Mouse (Mus musculus): ENCODE measurements around the gene Tecta.

Gene Tecta

DNA sequence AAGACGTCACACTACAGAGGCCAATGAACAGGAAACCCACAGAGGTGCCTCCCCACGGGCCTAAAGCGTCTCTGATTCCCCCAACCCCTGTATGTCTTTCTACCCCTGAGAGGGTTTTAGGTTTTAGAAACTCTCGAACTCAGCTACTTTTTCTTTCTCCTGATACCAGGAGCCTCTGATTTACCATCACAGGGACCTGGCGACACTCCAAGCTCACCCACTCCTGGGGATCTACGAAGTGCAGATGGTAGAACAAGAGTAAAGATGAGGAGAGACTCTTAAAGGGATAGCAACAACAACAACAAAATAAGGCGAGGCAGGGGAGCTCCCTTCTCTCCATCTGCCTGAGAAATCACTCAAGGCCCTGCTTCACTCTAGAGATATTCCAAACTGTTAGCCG, 12.7 kb downstream of the Tecta start:
- in situ Hi-C loops (cut with MseI, MboI): no loop called here

GRCm38 (mm10) chr9:42385656-42386055, 14.1 kb downstream of the Tecta start:
- in situ Hi-C loops (cut with MseI, MboI): no loop called here

GRCm38 (mm10) chr9:42382628-42383347, 16.9 kb downstream of the Tecta start:
- in situ Hi-C loops (cut with MseI, MboI): no loop called here

DNA sequence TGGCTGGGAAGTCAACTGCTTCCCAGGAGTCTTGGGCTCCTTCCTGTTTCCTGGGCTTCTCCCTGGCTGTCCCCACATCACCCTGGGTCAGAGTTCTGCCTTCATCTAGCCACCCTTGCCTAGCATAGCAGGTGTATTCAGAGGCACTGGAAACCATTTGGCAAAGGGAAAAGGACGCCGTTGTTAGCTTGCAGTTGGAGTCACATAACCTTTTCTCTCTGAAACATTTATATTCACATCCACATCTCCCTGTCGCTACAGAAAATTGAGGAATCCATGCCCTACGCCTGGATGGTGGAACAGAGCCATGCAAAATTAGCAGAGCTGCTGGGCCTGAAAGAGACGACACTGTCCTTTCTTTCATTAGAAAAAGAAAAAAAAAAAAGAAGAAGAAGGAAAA, 17.7 kb downstream of the Tecta start:
- in situ Hi-C loops (cut with MseI, MboI): no loop called here

- in situ Hi-C loops (cut with MseI, MboI): no loop called here
These were observed 21.7 kb downstream of the Tecta start for GRCm38 (mm10) chr9:42378071-42378470.

DNA sequence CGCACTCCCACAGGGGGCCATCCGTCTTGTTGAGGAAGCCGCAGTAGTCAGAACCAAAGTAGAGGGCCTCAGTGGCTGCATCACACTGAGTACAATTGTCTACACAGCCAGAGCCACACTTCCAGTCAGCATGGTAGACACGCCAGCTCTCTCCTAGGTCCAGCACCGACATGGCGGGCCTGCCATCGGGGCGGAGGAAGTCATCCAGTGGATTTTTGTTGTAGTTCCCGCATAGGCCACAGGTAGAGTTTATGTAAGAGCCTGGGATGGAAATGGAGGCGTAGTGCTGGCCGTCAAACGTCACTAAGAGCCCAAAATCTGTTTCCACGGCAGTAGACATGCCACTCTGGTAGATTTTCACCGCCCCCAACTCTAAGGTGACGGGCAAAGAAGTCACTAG, 22.1 kb downstream of the Tecta start:
- in situ Hi-C loops (cut with MseI, MboI): no loop called here

DNA sequence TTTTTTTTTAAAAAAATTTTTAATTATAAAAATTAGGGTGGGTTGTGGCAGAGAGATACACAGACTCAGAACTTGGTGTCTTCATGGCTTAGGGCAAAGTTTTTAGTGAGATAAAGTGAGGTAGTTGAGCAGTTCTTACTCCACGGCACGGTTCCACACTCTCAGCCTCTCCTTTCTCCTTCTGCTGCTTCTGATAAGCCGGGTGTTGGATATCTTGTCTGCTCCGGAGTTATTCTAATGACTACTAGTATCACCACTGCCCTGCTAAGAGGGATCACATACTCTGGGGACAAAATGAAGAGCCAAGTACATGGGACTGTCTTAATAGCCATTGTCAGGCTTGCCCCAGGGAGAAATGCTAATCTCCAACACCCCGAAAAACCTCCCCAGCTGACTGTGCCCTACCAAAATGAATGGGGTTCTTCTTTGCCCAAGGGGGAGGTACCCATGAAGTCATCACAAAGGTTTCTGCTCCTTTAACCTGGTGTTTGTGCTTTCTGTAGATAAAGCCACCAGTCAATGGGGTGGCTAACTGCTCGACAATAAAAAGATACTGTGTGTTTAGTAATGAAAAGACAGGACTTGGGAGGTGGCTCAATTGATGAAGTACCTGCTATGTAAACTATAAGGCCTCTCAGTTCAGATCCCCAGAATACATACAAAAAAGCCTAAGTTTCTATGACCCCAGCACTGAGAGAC, 27.9 kb downstream of the Tecta start:
- in situ Hi-C loops (cut with MseI, MboI): no loop called here

- in situ Hi-C loops (cut with MseI, MboI): no loop called here
These were observed 42.1 kb downstream of the Tecta start for GRCm38 (mm10) chr9:42357585-42357984.

DNA sequence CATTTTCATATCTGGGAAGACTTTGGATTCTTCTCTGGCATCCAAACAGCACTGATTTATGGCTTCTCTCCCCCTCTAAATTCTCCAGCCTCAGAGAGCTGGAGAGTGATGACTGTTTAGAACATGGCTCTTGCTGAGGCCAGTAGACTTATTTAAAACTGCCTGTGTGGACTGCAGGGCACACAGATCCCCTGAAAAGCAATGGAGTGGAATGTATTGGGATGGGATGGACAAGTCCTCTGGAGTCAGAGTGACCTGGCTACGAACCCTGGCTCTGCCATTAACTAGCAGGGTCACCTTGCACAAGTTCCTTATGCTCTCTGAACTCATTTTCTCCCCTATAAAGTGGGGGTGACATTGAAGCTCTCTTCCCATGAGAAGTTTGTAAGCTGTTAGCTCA, 44.9 kb downstream of the Tecta start:
- in situ Hi-C loops (cut with MseI, MboI): no loop called here

DNA sequence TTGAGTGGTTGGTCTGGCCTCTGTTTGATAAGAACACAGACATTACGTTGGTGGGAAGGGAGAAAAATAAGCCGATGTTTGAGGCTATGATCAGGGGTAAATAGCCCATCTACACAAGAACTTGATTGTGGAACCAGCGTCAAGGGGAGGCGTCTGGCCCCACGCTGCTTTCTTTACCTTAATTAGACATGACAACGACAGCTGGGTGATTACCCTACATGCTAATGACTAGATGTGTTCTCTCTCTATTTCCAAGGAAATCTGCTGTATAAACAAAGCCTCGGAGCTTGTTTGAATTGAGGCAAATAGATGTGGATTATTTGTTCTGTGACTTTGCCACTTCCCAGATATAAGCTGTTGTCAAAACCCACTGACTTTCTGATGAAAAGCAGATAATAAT, 49.9 kb downstream of the Tecta start:
- in situ Hi-C loops (cut with MseI, MboI): loop anchor here (25.0 kb wide), 1 partner anchor 588 kb away; the partner anchor contains the start of gene Grik4 (in 2 of the 2)

GRCm38 (mm10) chr9:42346297-42346696, 53.4 kb downstream of the Tecta start:
- in situ Hi-C loops (cut with MseI, MboI): loop anchor here (25.0 kb wide), 1 partner anchor 591 kb away; the partner anchor contains the start of gene Grik4 (in 2 of the 2)

- in situ Hi-C loops (cut with MseI, MboI): loop anchor here (25.0 kb wide), 1 partner anchor 598 kb away; the partner anchor contains the start of gene Grik4 (in 2 of the 2)
These were observed 60.6 kb downstream of the Tecta start for GRCm38 (mm10) chr9:42339151-42339550.

DNA sequence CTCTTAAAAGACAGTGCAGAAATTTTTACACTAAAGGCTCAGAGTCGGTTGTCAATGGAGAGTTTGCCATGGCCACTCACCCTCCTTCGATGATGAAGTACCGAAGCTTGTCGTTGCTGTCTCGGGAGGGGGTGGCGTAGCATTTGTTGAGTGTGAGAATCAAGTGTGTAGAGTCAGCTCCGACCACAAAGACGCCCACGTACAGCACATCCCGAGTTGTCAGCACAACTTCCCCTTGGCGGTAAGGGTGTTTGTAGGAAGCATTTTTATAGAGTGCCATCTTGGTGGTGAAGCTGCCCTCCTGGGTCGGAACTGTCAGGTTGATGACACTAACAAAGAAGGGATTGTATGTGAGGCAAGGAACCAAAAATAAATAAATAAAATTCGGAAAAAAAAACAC, 62.7 kb downstream of the Tecta start:
- in situ Hi-C loops (cut with MseI, MboI): loop anchor here (25.0 kb wide), 1 partner anchor 600 kb away; the partner anchor contains the start of gene Grik4 (in 2 of the 2)

GRCm38 (mm10) chr9:42336575-42336974, 63.2 kb downstream of the Tecta start:
- in situ Hi-C loops (cut with MseI, MboI): loop anchor here (25.0 kb wide), 1 partner anchor 601 kb away; the partner anchor contains the start of gene Grik4 (in 2 of the 2)

DNA sequence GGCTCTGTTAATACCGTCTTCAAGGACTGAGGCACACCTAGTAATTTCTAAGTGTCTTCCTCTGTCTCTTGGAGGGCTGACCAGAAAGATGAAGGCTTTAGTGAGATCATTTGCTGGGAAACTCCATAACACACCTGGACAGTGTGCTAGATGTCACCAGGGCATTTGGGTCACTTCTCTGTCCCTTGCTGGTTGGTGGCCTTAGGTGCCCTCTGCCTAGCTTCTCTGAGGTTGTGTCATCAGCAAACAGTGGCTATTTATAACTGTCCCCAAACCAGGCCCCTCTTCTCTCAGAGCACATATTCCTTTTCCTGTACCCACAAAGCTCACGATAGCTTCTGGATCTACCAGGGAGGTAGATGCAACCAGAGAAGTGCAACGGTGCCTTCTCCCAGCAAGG, 64.8 kb downstream of the Tecta start:
- in situ Hi-C loops (cut with MseI, MboI): loop anchor here (25.0 kb wide), 1 partner anchor 602 kb away; the partner anchor contains the start of gene Grik4 (in 2 of the 2)

- in situ Hi-C loops (cut with MseI, MboI): loop anchor here (25.0 kb wide), 1 partner anchor 605 kb away; the partner anchor contains the start of gene Grik4 (in 2 of the 2)
These were observed 67.0 kb downstream of the Tecta start for GRCm38 (mm10) chr9:42332692-42333091.

GRCm38 (mm10) chr9:42331341-42331740, 68.4 kb downstream of the Tecta start:
- in situ Hi-C loops (cut with MseI, MboI): loop anchor here (25.0 kb wide), 1 partner anchor 606 kb away; the partner anchor contains the start of gene Grik4 (in 2 of the 2)

DNA sequence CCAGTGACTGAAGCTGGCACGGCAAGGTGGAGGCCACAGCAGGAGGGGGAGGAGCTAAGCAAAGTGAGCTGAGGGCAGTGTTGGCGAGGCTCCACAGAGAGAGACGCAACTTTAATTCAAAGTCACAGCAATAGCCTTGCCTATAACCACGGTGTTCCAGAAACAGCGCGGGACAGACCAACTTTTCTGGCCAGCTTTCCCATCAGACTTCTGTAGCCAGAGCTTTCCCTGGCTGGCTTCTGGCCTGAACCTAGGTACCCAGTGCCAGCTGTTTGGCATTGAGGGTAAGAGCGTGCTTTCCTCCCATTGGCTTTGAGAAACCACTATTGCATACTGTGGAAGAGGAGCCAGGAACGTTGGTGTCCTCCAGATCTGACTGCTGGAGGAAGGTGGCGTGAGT, 70.0 kb downstream of the Tecta start:
- in situ Hi-C loops (cut with MseI, MboI): loop anchor here (25.0 kb wide), 1 partner anchor 608 kb away; the partner anchor contains the start of gene Grik4 (in 2 of the 2)

DNA sequence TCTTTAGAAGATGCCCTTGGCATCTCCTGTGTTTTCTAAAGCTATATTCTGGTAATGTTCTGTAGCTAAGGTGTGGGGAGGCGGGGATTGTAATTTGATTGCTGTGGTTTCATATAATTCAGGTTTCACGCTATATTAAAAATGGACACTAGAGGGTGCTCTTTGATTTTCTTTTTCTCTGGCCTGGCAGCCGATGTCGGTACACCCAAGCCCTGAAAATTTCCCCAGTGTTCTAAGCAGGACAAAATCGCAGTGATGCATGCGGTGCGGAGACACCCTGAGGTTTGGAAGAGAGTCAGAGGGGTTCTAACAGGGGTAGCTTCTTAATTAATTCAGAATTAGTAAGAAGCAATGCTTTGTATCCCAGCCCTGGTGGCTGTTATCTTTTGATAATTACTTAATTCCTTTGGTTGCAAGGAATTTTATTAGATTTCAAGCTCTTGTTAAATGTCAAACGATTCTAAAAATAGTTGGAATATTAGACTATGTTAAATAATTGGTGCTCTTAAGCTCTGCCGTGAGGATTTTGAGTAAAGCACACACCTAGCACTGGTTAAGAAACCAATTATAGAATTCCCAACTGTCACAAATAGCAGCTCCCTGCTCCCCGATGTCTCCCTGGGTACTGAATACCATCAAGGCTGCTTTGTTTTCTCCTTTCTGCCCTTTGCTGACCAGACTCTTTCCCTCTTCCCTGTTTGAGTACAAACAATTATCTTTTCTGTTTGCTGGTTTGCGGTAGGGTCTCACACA, 72.9 kb downstream of the Tecta start:
- in situ Hi-C loops (cut with MseI, MboI): loop anchor here (25.0 kb wide), 1 partner anchor 610 kb away; the partner anchor contains the start of gene Grik4 (in 2 of the 2)

GRCm38 (mm10) chr9:42324640-42325394, 74.9 kb downstream of the Tecta start:
- in situ Hi-C loops (cut with MseI, MboI): loop anchor here (25.0 kb wide), 1 partner anchor 612 kb away; the partner anchor contains the start of gene Grik4 (in 2 of the 2)

DNA sequence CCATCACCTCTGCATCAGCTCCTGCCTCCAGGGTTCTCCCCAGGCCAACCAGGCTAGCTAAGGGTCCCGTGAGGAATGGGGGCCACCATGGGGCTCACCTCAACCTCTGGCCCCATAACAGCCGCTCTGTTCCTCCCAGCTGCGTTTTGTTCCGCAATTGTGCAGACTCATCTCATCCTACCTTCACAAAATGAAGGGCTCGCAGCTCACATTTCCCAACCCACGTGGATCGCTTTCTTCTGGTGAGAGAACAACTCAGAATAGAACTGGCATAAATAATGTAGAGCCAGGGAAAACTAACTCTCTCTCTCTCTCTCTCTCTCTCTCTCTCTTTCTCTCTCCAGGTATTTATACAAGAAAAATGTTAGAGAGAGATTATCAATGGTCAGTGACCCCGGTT, 76.5 kb downstream of the Tecta start:
- in situ Hi-C loops (cut with MseI, MboI): no loop called here
